Mouse (Mus musculus) myocyte (in vitro differentiated cells): ENCODE measurements at regions not wholly inside any gene's neighbourhood (a gene's known extent, or its start where the extent isn't known, plus 50 kb on each side); places are given as distances from the start of the nearest gene placed in this dataset.

ENCODE experiments used
- H3K27me3 ChIP-seq: one replicate; pipeline ENCODE4 v1.6.1; 2011; ENCODE audit not compliant: control insufficient read depth, insufficient read depth, insufficient read length
- H3K36me3 ChIP-seq: one replicate; pipeline ENCODE4 v1.6.1; 2011; ENCODE audit not compliant: control insufficient read depth, insufficient read depth
- H3K4me2 ChIP-seq: one replicate; pipeline ENCODE4 v1.6.1; 2011; ENCODE audit warnings: low read depth, control low read depth
- H3K4me3 ChIP-seq: one replicate; pipeline ENCODE4 v1.5.1; 2011; ENCODE audit warnings: mild to moderate bottlenecking, control low read depth, moderate library complexity
- H3K79me2 ChIP-seq: one replicate; pipeline ENCODE4 v1.6.1; 2011; ENCODE audit not compliant: control insufficient read depth, insufficient read depth
- H3ac ChIP-seq: one replicate; pipeline ENCODE4 v1.6.1; 2011; ENCODE audit not compliant: control insufficient read depth, insufficient read length
- CEBPB ChIP-seq: IDR thresholded peaks from 2 replicates; pipeline ENCODE4 v1.6.1; 2011; ENCODE audit warnings: mild to moderate bottlenecking, moderate library complexity; ENCODE audit not compliant: poor library complexity, insufficient read depth, severe bottlenecking
- E2F4 ChIP-seq: IDR thresholded peaks from one replicate; pipeline ENCODE4 v1.6.1; 2011; ENCODE audit warnings: mild to moderate bottlenecking, control low read depth, moderate library complexity; ENCODE audit not compliant: insufficient read depth
- MAX ChIP-seq: IDR thresholded peaks from one replicate; pipeline ENCODE4 v1.6.1; 2011; ENCODE audit warnings: low read depth, mild to moderate bottlenecking, control low read depth
- MYOD1 ChIP-seq, 3 experiments: IDR thresholded peaks; one replicate each; pipeline ENCODE4 v1.6.1; 2011; ENCODE audit warnings: control low read depth in 2 of 3, low read depth in 2 of 3, mild to moderate bottlenecking in 2 of 3, moderate library complexity in 1 of 3; ENCODE audit not compliant: insufficient read length in 2 of 3, control insufficient read depth in 1 of 3
- MYOG ChIP-seq, 3 experiments: IDR thresholded peaks; one replicate each; pipeline ENCODE4 v1.6.1; 2011; ENCODE audit warnings: control low read depth in 2 of 3, low read depth in 2 of 3, mild to moderate bottlenecking in 2 of 3; ENCODE audit not compliant: insufficient read length in 2 of 3, control insufficient read depth in 1 of 3, insufficient read depth in 1 of 3
- POLR2A ChIP-seq: IDR thresholded peaks from one replicate; pipeline ENCODE4 v1.6.1; 2011; ENCODE audit warnings: low read depth, mild to moderate bottlenecking, control low read depth, moderate library complexity; ENCODE audit not compliant: insufficient read length
- POLR2AphosphoS2 ChIP-seq: IDR thresholded peaks from one replicate; pipeline ENCODE4 v1.6.1; 2011; ENCODE audit warnings: low read depth, control low read depth; ENCODE audit not compliant: insufficient read length
- REST ChIP-seq: IDR thresholded peaks from one replicate; pipeline ENCODE4 v1.6.1; 2011; ENCODE audit warnings: mild to moderate bottlenecking, control low read depth, moderate library complexity; ENCODE audit not compliant: insufficient read depth, insufficient read length
- SRF ChIP-seq: IDR thresholded peaks from one replicate; pipeline ENCODE4 v1.6.1; 2011; ENCODE audit warnings: low read depth; ENCODE audit not compliant: control insufficient read depth, insufficient read length
- TCF12 ChIP-seq: IDR thresholded peaks from one replicate; pipeline ENCODE4 v1.6.1; 2011; ENCODE audit warnings: mild to moderate bottlenecking, control low read depth; ENCODE audit not compliant: poor library complexity, insufficient read depth, severe bottlenecking
- TCF3 ChIP-seq: IDR thresholded peaks from one replicate; pipeline ENCODE4 v1.6.1; 2011; ENCODE audit warnings: low read depth, control low read depth; ENCODE audit not compliant: insufficient read length
- USF1 ChIP-seq: IDR thresholded peaks from one replicate; pipeline ENCODE4 v1.6.1; 2011; ENCODE audit warnings: low read depth, mild to moderate bottlenecking, control low read depth, moderate library complexity

DNA sequence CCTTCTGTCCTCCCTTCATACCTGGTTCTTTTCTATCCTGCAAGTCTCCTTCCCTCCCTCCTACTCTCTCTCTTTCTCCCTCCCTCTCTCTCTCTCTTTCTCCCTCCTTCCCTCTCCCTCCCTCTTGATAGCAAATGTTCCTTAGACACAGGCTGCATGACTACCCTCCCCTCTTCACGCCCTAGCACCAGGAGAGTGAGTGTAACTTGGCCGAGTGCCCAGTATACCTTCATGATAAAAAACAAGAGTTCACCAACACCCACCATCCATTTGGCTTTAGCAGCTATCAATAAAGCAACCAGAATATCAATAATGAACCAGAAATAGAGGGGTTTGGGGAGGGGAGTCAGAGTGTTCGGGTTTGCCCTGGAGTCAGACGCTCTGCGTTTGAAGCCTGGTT is 90.4 kb downstream of the Tmx1 start:
- TF ChIP-seq USF1, result no peak
- no peak for TF ChIP-seq REST
- no peak for TF ChIP-seq MAX
- TF ChIP-seq SRF, result no peak
- no peak for TF ChIP-seq E2F4
- TF ChIP-seq MYOG (IDR thresholded peaks at IDR 0.05; ENCODE audit: control insufficient read depth in 1 of 3, insufficient read depth in 1 of 3, insufficient read length in 2 of 3, low read depth in 2 of 3), result no peak
- no peak for TF ChIP-seq TCF3
- no peak for TF ChIP-seq POLR2AphosphoS2
- TF ChIP-seq MYOD1 (IDR thresholded peaks at IDR 0.05; ENCODE audit: control insufficient read depth in 1 of 3, insufficient read length in 2 of 3, low read depth in 2 of 3), result no peak
- no peak for TF ChIP-seq CEBPB
- no peak for TF ChIP-seq POLR2A
- TF ChIP-seq TCF12, result no peak
- Histone ChIP-seq H3K4me3 (no peak overlapping the region), H3ac (no peak overlapping the region), H3K27me3 (no peaks in the 10 kb centered on the region), H3K4me2 (no peak overlapping the region), H3K36me3 (no peaks in the 10 kb centered on the region), H3K79me2 (no peaks in the 10 kb centered on the region)

DNA sequence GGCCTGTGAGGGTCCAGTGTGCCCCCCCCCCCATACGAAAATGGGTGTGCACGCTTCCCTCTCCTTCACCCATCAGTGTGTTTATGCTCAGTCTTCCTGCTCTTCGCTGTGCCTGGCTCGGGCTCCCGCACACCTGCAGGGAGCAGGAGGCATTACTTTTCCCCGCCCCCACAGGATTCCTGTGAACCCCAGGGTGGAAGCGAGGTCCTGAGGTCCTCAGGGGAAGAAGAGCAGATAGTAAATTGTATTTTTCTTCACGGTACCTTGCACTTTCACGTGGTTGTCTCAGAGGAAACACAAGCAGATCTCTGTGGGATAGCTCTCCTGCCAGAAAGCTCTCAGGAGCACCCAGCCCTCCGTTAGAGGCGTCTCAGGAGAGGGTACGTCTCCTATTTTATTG is 91.4 kb downstream of the Tmx1 start:
- H3K79me2 ChIP-seq, result no peaks in the 10 kb centered on the region
- H3K27me3 ChIP-seq, result no peaks in the 10 kb centered on the region
- H3ac ChIP-seq, result no peak overlapping the region
- no peaks in the 10 kb centered on the region for H3K36me3 ChIP-seq
- no peak overlapping the region for H3K4me2 ChIP-seq
- no peak overlapping the region for H3K4me3 ChIP-seq
- TF ChIP-seq MYOG (IDR thresholded peaks at IDR 0.05; ENCODE audit: control insufficient read depth in 1 of 3, insufficient read depth in 1 of 3, insufficient read length in 2 of 3, low read depth in 2 of 3) (no peak), TCF12 (no peak), E2F4 (no peak), USF1 (no peak), MAX (no peak)

DNA sequence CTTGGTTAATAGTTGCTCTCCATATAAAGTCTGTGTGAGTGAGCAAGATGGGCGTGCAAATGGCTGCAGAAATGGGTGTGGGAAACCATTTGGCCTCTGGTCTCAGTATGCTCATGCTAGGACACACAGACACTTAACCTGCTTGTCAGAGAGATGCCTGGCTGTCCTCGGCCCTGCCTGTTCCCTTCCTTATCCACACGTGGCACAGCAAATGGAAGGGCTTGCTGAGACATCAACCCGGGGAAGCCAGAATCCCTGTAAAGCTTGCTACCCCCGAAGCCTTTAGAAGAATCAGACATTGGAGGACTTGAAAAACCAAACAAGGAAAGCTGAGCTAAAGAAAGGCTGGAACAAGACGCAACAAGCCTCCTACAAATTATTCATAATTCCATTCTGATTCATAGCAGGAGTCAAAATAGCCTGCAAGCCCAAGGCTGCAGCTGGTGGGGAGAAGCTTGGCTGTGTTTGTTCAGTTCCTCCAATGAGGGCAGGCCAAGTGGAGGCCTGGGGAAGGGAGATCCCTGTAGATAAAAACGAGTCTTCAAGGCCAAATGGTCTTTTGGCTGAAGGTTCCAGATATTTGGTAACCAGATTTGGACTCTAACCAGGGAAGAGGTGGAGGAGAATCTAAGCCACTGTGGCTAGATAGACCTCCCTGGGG is 92.1 kb downstream of the Tmx1 start:
- H3K4me3 ChIP-seq, result no peak overlapping the region
- peak overlapping the region; percentile 3 for H3K4me2 ChIP-seq
- no peak overlapping the region for H3ac ChIP-seq
- H3K36me3 ChIP-seq, result no peaks in the 10 kb centered on the region
- no peaks in the 10 kb centered on the region for H3K79me2 ChIP-seq
- TF ChIP-seq CEBPB, result no peak
- peak in 1 of 3 experiments; percentile 13 for TF ChIP-seq MYOG (IDR thresholded peaks at IDR 0.05; ENCODE audit: control insufficient read depth in 1 of 3, insufficient read depth in 1 of 3, insufficient read length in 2 of 3, low read depth in 2 of 3)
- H3K27me3 ChIP-seq, result no peaks in the 10 kb centered on the region

DNA sequence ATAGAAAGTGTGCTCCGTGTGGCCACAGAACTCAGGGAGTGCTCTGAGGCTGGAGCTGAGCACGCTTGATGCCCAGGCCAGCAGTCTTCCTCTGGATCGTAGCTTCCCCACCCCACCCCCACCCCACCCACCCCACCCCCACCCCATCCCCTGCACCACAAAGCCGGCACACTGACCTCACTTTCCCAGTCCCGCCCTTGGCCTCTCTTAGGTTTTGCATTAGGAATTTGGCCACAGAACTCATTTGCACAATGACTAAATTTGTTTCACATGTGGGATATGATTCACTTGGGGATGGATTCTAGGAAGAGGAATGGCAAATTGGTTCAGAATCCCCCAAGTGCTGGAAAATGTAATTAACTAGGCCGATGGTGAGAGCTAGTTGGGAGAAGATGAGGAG is 94.3 kb downstream of the Tmx1 start:
- H3K79me2 ChIP-seq, result no peaks in the 10 kb centered on the region
- no peak for TF ChIP-seq E2F4
- TF ChIP-seq POLR2AphosphoS2, result no peak
- no peak for TF ChIP-seq TCF3
- peak; percentile 38; the same call in 1 of the 2 replicates for TF ChIP-seq CEBPB
- TF ChIP-seq TCF12, result no peak
- no peaks in the 10 kb centered on the region for H3K27me3 ChIP-seq
- no peak overlapping the region for H3K4me3 ChIP-seq
- H3K36me3 ChIP-seq, result no peaks in the 10 kb centered on the region
- H3K4me2 ChIP-seq, result no peak overlapping the region
- H3ac ChIP-seq, result no peak overlapping the region

DNA sequence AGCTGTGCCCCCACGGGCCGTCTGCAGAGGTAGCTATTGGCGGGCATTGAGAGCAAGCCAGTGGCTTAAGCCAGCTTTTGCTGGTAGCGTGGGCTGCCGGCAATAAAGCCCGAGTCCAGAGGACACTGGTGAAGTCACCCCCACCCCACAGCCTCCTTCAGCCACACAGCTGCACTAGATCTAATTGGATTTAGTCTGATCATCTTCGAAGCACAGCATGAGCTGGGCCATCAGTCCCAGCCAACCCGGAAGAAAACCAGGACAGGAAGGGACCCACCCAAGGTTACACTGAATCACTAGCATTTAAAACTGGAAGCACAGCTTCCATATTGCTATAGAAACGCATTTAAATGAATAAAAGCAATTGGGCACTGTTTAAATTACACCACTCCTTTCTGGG is 96.4 kb downstream of the Tmx1 start:
- H3K36me3 ChIP-seq, result no peaks in the 10 kb centered on the region
- no peaks in the 10 kb centered on the region for H3K27me3 ChIP-seq
- no peak overlapping the region for H3ac ChIP-seq
- H3K79me2 ChIP-seq, result no peaks in the 10 kb centered on the region
- no peak overlapping the region for H3K4me3 ChIP-seq
- H3K4me2 ChIP-seq, result no peak overlapping the region
- TF ChIP-seq POLR2A (no peak), USF1 (no peak), MYOG (IDR thresholded peaks at IDR 0.05; ENCODE audit: control insufficient read depth in 1 of 3, insufficient read depth in 1 of 3, insufficient read length in 2 of 3, low read depth in 2 of 3) (no peak), MYOD1 (IDR thresholded peaks at IDR 0.05; ENCODE audit: control insufficient read depth in 1 of 3, insufficient read length in 2 of 3, low read depth in 2 of 3) (no peak), TCF12 (no peak), CEBPB (no peak), SRF (no peak), MAX (no peak), E2F4 (no peak), REST (no peak), TCF3 (no peak), POLR2AphosphoS2 (no peak)
